Mouse (Mus musculus) liver, embryonic 16.5 days (tissue): Measurements from ENCODE around the gene Sfxn5. TPM values are rescaled to one million over a fixed set of nuclear protein-coding genes. Genes with fewer than 3 reads are reported as not detected.

Experiments used
- ATAC-seq: fragments of 200-750 bp; cut with Nextera tagmentation; 2 replicates; pipeline ENCODE4 v1.8.0; 2017; ENCODE audit warnings: low read depth, mild to moderate bottlenecking, moderate number of reproducible peaks, moderate library complexity
- H3K27ac ChIP-seq: fragments of 300-500 bp; sonication (generic); 2 replicates; pipeline ENCODE4 v1.5.1; 2014; ENCODE audit warnings: mild to moderate bottlenecking, low read length
- H3K27me3 ChIP-seq: fragments of 300-500 bp; sonication (generic); 2 replicates; pipeline ENCODE4 v1.6.1; 2014; ENCODE audit warnings: low read depth, low read length, mixed read lengths; ENCODE audit not compliant: control insufficient read depth, insufficient read depth
- H3K36me3 ChIP-seq: fragments of 300-500 bp; sonication (generic); 2 replicates; pipeline ENCODE4 v1.6.1; 2014; ENCODE audit warnings: mild to moderate bottlenecking; ENCODE audit not compliant: control insufficient read depth, insufficient read depth
- H3K4me1 ChIP-seq: fragments of 300-500 bp; sonication (generic); 2 replicates; pipeline ENCODE4 v1.6.1; 2014; ENCODE audit warnings: low read depth, low read length, mixed read lengths; ENCODE audit not compliant: control insufficient read depth
- H3K4me2 ChIP-seq: fragments of 300-500 bp; sonication (generic); 2 replicates; pipeline ENCODE4 v1.6.1; 2014; ENCODE audit warnings: low read depth, low read length, mixed read lengths
- H3K4me3 ChIP-seq: fragments of 300-500 bp; sonication (generic); 2 replicates; pipeline ENCODE4 v1.5.1; 2014; ENCODE audit warnings: low read depth, mild to moderate bottlenecking, low read length
- H3K9ac ChIP-seq: fragments of 300-500 bp; sonication (generic); 2 replicates; pipeline ENCODE4 v1.6.1; 2014; ENCODE audit warnings: low read depth, low read length
- H3K9me3 ChIP-seq: fragments of 300-500 bp; sonication (generic); replicated peaks from 2 replicates; pipeline ENCODE4 v1.6.1; 2016; ENCODE audit warnings: low read length; ENCODE audit not compliant: control insufficient read depth
- WGBS: fragments of 180-500 bp; shearing (Covaris S2); extraction: QIAGEN DNeasy Blood & Tissue Kit; methylation state at CpG from one replicate; pipeline ENCODE4 v1.1.7; 2014; ENCODE audit not compliant: insufficient replicate concordance; 5-methylcytosine and 5-hydroxymethylcytosine counted together
- polyA plus RNA-seq: library from polyadenylated mRNA; unstranded; fragments of >200 nt; fragmentation: Nextera tagmentation; extraction: Ambion mirVana; gene quantifications from 2 replicates; pipeline ENCODE4 v1.2.1, GENCODE M21; 2015

Gene Sfxn5
- polyA plus RNA-seq, 1 experiment from 2014 or later = 1.8 TPM

DNA sequence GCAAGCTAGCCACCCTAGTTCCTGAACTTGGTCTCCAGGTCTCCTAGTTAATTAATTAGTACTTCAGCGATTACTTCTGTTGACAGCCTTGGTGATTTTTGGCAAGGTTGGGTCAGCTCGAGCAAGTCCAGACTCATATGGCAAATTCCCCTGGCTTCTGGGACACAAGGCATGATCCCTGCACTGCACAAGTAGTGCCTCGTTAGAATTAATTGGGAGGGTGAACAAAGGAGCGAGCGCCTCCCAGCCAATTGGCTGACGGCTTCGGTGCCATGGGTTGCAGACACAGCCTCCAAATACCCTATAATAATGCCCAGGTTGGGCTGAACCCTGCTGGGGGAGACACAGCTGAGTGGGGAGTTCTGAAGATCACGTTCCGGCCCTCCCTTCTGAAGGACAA, 106.7 kb downstream of the Sfxn5 start:
- H3K4me3 ChIP-seq = no peak overlapping the region
- H3K9ac ChIP-seq = no peak overlapping the region
- H3K4me1 ChIP-seq = no peaks in the 10 kb centered on the region
- no peaks in the 10 kb centered on the region for H3K9me3 ChIP-seq
- H3K27ac ChIP-seq = no peak overlapping the region
- ATAC-seq = no peak
- H3K4me2 ChIP-seq = no peak overlapping the region
- no peaks in the 10 kb centered on the region for H3K27me3 ChIP-seq
- H3K36me3 ChIP-seq = no peaks in the 10 kb centered on the region
- 62% methylated on average over 9 of the region's 9 CpGs for WGBS

DNA sequence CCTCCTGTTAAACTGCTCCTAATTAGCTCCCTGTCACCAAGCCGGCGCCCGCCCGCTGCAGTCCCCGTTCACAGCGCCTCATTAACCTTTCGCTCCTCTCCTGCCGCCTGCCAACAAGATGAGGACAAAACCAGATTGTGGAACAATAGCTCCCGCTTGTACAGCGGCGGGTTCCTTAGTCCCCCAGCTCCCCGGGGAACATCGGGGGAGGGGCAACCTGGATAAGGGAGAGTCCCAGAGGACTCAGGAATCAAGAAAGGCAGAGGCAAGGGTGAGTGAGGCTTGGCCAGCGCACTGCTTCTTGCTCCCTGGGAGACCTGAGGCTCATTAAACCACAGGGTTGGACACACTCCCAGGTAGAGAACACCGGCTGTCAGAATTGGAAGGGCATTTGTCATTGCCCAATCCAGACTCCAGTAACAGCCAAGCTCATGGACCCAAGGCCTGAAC, 108.8 kb downstream of the Sfxn5 start:
- Histone ChIP-seq H3K9me3 (no peaks in the 10 kb centered on the region), H3K36me3 (no peaks in the 10 kb centered on the region), H3K4me3 (no peak overlapping the region), H3K27me3 (no peaks in the 10 kb centered on the region), H3K9ac (no peak overlapping the region), H3K4me2 (no peak overlapping the region), H3K27ac (no peak overlapping the region), H3K4me1 (no peaks in the 10 kb centered on the region)
- 66% methylated on average over 15 of the region's 15 CpGs for WGBS
- no peak for ATAC-seq

DNA sequence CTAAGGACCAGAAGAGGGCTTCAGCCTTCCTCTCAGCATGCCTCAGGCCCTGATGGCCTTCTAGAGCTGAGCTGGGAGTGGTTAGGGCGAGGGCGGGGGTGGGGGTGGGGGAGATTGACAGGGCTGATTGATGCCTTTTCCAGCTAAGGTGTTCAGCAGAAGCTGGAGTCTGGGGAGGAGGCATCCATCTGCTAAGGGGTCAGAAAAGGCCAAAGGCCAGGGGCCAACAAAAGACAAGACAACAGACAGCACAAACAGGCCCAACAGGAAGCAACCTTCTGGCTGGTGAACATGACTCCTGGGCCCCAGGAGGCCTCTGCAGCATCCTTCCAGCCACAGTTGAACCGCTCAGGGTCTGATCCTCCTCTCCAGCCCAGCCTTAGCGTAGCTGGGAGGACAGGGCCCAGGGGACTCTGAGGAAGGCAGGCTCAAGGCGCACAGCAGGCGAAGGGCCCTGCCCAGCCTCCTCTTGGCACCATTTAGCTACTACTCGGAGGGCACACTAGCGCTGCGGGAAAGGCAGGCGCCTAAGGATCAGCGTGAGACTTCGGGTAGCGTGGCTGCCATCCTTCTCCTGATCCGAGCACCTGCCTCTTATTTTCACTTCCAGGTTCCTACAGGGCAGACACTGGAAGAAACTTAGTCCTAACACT, 109.6 kb downstream of the Sfxn5 start:
- H3K27ac ChIP-seq = no peak overlapping the region
- WGBS = 59% methylated on average over 14 of the region's 14 CpGs
- no peaks in the 10 kb centered on the region for H3K9me3 ChIP-seq
- H3K4me3 ChIP-seq = no peak overlapping the region
- no peaks in the 10 kb centered on the region for H3K27me3 ChIP-seq
- H3K4me2 ChIP-seq = no peak overlapping the region
- no peaks in the 10 kb centered on the region for H3K36me3 ChIP-seq
- H3K4me1 ChIP-seq = no peaks in the 10 kb centered on the region
- no peak overlapping the region for H3K9ac ChIP-seq
- ATAC-seq = no peak

DNA sequence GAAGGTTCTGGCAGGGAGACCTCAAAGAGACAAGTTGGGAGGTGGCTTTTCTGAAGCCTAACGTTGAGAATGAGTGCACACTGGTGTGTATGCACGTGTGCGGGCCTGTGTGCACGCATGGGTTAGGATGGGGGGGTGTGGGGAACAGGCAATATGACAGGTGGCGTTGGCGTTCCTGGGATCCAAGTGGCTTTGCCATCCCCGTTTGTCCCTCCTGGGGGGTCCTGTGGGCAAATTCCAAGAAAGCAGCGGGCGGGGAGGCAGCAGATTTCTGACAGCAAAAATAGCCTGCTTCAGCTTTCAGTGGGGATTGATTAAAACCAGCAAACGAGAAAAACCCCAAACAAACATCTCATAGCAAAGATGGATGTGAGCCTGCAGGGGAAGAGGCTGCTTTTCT, 110.7 kb downstream of the Sfxn5 start:
- Histone ChIP-seq H3K27ac (no peak overlapping the region), H3K4me2 (no peak overlapping the region), H3K4me3 (no peak overlapping the region), H3K9ac (no peak overlapping the region), H3K27me3 (no peaks in the 10 kb centered on the region), H3K9me3 (no peaks in the 10 kb centered on the region), H3K36me3 (no peaks in the 10 kb centered on the region), H3K4me1 (no peaks in the 10 kb centered on the region)
- 71% methylated on average over 10 of the region's 10 CpGs for WGBS
- no peak for ATAC-seq

DNA sequence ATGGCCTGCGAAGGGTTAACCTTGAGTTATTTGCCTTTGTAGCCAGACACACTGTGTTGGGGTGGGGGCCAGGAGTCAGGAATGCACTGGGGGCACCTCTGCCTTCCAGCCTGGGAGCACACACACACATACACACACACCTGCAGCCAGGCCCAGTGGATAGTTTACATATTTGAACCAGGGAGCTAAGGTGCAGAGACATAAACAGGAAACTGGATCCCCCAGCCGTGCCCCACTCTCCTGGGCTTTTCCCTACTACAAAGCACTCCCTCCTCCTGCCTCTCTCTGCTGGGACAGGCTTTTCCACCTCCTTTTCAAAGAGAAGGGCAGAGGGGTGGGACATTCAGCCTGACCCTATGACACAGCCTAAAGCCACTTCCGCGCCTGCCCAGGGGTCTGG, 112.3 kb downstream of the Sfxn5 start:
- H3K4me3 ChIP-seq = no peak overlapping the region
- no peak for ATAC-seq
- no peak overlapping the region for H3K27ac ChIP-seq
- H3K36me3 ChIP-seq = no peaks in the 10 kb centered on the region
- no peaks in the 10 kb centered on the region for H3K4me1 ChIP-seq
- no peak overlapping the region for H3K9ac ChIP-seq
- WGBS = 56% methylated on average over 4 of the region's 4 CpGs
- H3K9me3 ChIP-seq = no peaks in the 10 kb centered on the region
- no peak overlapping the region for H3K4me2 ChIP-seq
- no peaks in the 10 kb centered on the region for H3K27me3 ChIP-seq

DNA sequence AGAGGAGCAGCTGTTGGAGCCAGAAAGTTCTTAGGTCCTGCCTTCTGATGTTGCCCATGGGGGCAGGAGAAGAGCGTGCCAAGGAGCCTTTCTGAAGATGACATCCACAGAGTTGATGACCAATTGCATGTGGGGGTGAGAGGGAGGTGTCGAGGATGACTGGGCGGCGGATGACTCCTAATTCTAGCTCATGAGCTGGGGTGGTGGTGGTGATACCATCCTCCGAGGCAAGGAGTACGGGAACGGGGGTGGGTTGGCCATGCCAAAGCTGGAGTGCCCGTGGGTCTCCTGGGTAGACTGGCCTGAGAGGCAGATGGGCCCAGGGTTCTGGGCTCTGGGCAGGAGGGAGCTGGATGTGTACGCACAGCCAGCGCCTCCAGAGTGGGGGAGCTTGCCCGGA, 113.5 kb downstream of the Sfxn5 start:
- Histone ChIP-seq H3K27ac (no peak overlapping the region), H3K9ac (no peak overlapping the region), H3K36me3 (no peaks in the 10 kb centered on the region), H3K4me1 (no peaks in the 10 kb centered on the region), H3K4me3 (no peak overlapping the region), H3K4me2 (no peak overlapping the region), H3K27me3 (no peaks in the 10 kb centered on the region), H3K9me3 (no peaks in the 10 kb centered on the region)
- ATAC-seq = no peak
- 74% methylated on average over 11 of the region's 11 CpGs for WGBS

DNA sequence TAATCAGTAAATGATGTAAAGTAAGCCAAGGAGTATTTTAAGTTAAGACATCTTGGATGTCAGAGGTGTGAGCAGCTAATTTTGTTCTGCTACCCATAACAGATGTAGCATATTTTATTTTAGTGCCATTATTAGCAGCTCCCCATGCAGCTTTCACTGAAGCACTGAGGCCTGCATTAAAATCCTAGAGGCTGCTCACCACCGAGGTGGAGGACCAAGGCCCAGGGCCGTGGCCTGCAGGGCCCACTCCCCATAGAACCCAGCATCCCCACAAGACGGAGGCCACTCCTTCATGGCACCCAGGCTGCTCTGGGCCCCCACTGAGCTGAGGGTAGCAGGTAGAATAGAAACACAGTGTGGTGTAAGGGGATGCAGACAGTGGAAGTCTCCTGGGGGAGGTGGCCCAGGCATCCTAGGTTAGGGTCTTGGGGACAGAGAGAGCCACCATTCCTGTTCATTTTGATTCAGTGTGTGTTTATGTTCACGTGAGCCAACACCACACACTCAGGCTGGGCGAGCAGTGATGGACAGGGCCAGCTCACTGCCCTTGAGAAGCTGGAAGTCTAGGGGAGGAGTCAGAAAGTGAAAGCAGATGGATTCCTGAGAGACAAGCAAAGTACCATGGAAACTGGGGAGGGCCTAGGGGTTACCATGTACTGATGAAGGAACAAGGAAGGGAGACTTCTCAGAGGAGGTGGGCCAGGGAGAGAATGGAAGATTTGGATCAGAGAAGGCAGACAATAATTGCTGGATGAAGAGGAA, 114.4 kb downstream of the Sfxn5 start:
- no peak overlapping the region for H3K4me2 ChIP-seq
- no peaks in the 10 kb centered on the region for H3K36me3 ChIP-seq
- 53% methylated on average over 5 of the region's 5 CpGs for WGBS
- H3K9me3 ChIP-seq = no peaks in the 10 kb centered on the region
- no peak overlapping the region for H3K4me3 ChIP-seq
- no peaks in the 10 kb centered on the region for H3K27me3 ChIP-seq
- no peak for ATAC-seq
- no peak overlapping the region for H3K9ac ChIP-seq
- H3K4me1 ChIP-seq = no peaks in the 10 kb centered on the region
- no peak overlapping the region for H3K27ac ChIP-seq

DNA sequence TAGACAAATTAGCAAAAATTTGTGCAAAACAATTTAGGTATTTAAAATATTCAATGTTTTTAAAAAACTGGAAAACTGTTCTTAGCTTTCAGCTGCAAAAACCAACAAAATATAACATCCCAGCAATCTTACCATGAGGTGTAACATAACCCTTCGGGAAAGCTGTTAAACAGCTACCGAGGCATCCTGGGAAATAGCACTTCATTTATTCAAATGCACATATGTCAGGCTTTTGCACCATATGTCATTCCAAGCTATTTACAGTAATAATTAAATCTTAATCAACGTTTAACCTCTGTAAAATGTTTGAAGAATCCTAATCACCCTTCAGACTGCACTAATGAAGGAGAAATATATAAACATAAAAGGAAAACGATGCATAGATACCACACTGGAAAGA, 115.0 kb downstream of the Sfxn5 start:
- Histone ChIP-seq H3K9ac (no peak overlapping the region), H3K9me3 (no peaks in the 10 kb centered on the region), H3K27me3 (no peaks in the 10 kb centered on the region), H3K36me3 (no peaks in the 10 kb centered on the region), H3K4me1 (no peaks in the 10 kb centered on the region), H3K27ac (no peak overlapping the region), H3K4me3 (no peak overlapping the region), H3K4me2 (no peak overlapping the region)
- WGBS = 66% methylated on average over 4 of the region's 4 CpGs
- ATAC-seq = no peak

DNA sequence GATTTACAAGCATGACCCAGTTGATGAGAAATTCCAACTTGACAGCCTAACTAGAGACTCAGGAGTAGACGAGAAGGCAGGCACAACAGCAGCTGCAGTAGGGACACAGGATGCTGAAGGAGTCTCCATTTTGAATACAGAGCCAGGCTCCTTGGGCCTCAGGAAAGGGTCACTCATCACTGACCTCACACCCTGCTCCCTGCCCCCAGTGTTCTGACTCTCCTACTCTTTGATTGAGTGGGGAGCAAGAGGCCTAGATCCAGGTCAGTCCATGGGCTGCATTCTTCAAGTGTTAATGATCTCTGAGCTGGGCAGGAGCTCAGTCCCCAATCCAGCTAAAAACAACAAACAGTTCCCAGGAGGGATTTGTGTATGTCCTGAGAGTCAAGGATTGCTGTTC, 122.5 kb downstream of the Sfxn5 start:
- no peak overlapping the region for H3K4me2 ChIP-seq
- H3K27me3 ChIP-seq = no peaks in the 10 kb centered on the region
- no peak for ATAC-seq
- no peak overlapping the region for H3K9ac ChIP-seq
- no peaks in the 10 kb centered on the region for H3K36me3 ChIP-seq
- H3K9me3 ChIP-seq = no peaks in the 10 kb centered on the region
- H3K4me1 ChIP-seq = no peaks in the 10 kb centered on the region
- no peak overlapping the region for H3K4me3 ChIP-seq
- H3K27ac ChIP-seq = no peak overlapping the region
- WGBS = 32% methylated on average over 1 of the region's 1 CpGs
